Mouse (Mus musculus): ENCODE data around the gene Mixl1. TPM values are rescaled to one million over a fixed set of nuclear protein-coding genes. Genes with fewer than 3 reads are reported as not detected.

Mixl1 gene
- not detected for polyA plus RNA-seq (2012; fragmentation: generic; extraction: Trizol)

- H3K4me3 ChIP-seq, result no peak within 1 kb of the TSS
- peaks cover 34% of the 10 kb centered on the region for H3K27me3 ChIP-seq (ENCODE audit: control insufficient read depth, insufficient read depth, insufficient read length)
- TF ChIP-seq TCF12 (IDR thresholded peaks at IDR 0.05; ENCODE audit: insufficient read depth, poor library complexity, severe bottlenecking) (no peak), MYOG (IDR thresholded peaks at IDR 0.05; ENCODE audit: control insufficient read depth in 1 of 3, insufficient read depth in 1 of 3, insufficient read length in 2 of 3, low read depth in 2 of 3) (peak in 1 of 3 experiments; percentile 9)
- no peak within 1 kb of the TSS for H3ac ChIP-seq (ENCODE audit: control insufficient read depth, insufficient read length)
- H3K79me2 ChIP-seq (ENCODE audit: control insufficient read depth, insufficient read depth), result no peaks in the 10 kb centered on the region
- H3K36me3 ChIP-seq (ENCODE audit: control insufficient read depth, insufficient read depth), result no peaks in the 10 kb centered on the region
- H3K4me2 ChIP-seq (ENCODE audit: low read depth), result no peak within 1 kb of the TSS
Observed at GRCm38 (mm10) chr1:180696626-180697352, at the start of gene Mixl1. Gene Mixl1 (minus strand): TSS chr1:180697034.

GRCm38 (mm10) chr1:180729231-180729630, 32.4 kb upstream of the Mixl1 start:
- Histone ChIP-seq H3K4me2 (ENCODE audit: low read depth) (no peak overlapping the region), H3K79me2 (ENCODE audit: control insufficient read depth, insufficient read depth) (peaks cover 81% of the 10 kb centered on the region), H3K36me3 (ENCODE audit: control insufficient read depth, insufficient read depth) (peaks cover 4% of the 10 kb centered on the region), H3K4me3 (no peak overlapping the region), H3K27me3 (ENCODE audit: control insufficient read depth, insufficient read depth, insufficient read length) (no peaks in the 10 kb centered on the region), H3ac (ENCODE audit: control insufficient read depth, insufficient read length) (no peak overlapping the region)
- TF ChIP-seq SRF (IDR thresholded peaks at IDR 0.05; ENCODE audit: control insufficient read depth, insufficient read length, low read depth) (no peak), TCF12 (IDR thresholded peaks at IDR 0.05; ENCODE audit: insufficient read depth, poor library complexity, severe bottlenecking) (no peak), TCF3 (IDR thresholded peaks at IDR 0.05; ENCODE audit: insufficient read length, low read depth) (no peak), CEBPB (IDR thresholded peaks at IDR 0.05; ENCODE audit: insufficient read depth, poor library complexity, severe bottlenecking) (no peak), MAX (IDR thresholded peaks at IDR 0.05; ENCODE audit: low read depth) (no peak), USF1 (IDR thresholded peaks at IDR 0.05; ENCODE audit: low read depth) (no peak), REST (IDR thresholded peaks at IDR 0.05; ENCODE audit: insufficient read depth, insufficient read length) (no peak), MYOD1 (IDR thresholded peaks at IDR 0.05; ENCODE audit: control insufficient read depth in 1 of 3, insufficient read length in 2 of 3, low read depth in 2 of 3) (no peak), E2F4 (IDR thresholded peaks at IDR 0.05; ENCODE audit: insufficient read depth) (no peak), MYOG (IDR thresholded peaks at IDR 0.05; ENCODE audit: control insufficient read depth in 1 of 3, insufficient read depth in 1 of 3, insufficient read length in 2 of 3, low read depth in 2 of 3) (no peak), POLR2AphosphoS2 (IDR thresholded peaks at IDR 0.05; ENCODE audit: insufficient read length, low read depth) (no peak), POLR2A (IDR thresholded peaks at IDR 0.05; ENCODE audit: insufficient read length, low read depth) (no peak)

DNA sequence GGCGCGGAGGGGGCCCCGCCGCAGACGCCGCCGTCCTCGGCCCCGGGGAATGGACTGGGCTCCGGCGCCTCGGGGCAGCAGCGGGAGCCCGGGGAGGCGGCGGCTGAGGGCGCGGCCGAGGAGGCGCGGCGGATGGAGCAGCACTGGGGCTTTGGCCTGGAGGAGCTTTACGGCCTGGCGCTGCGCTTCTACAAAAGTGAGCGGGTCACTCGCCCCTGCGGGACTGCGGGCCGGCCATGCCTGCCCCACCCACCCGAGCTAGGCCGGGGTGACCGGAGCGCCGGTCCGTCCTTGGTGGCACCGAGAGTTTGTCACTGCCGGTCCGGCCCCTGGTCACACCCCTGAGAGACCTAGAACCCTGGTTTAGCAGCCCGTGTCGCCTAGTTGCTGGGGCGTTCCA, 29.3 kb upstream of the Mixl1 start:
- peak overlapping the region; percentile 98 for H3K4me2 ChIP-seq (ENCODE audit: low read depth)
- H3K27me3 ChIP-seq (ENCODE audit: control insufficient read depth, insufficient read depth, insufficient read length), result no peaks in the 10 kb centered on the region
- H3K79me2 ChIP-seq (ENCODE audit: control insufficient read depth, insufficient read depth), result peaks cover 53% of the 10 kb centered on the region
- no peak for TF ChIP-seq REST (IDR thresholded peaks at IDR 0.05; ENCODE audit: insufficient read depth, insufficient read length)
- no peak for TF ChIP-seq CEBPB (IDR thresholded peaks at IDR 0.05; ENCODE audit: insufficient read depth, poor library complexity, severe bottlenecking)
- no peak for TF ChIP-seq TCF12 (IDR thresholded peaks at IDR 0.05; ENCODE audit: insufficient read depth, poor library complexity, severe bottlenecking)
- no peak for TF ChIP-seq USF1 (IDR thresholded peaks at IDR 0.05; ENCODE audit: low read depth)
- no peak for TF ChIP-seq E2F4 (IDR thresholded peaks at IDR 0.05; ENCODE audit: insufficient read depth)
- TF ChIP-seq TCF3 (IDR thresholded peaks at IDR 0.05; ENCODE audit: insufficient read length, low read depth), result no peak
- no peak for TF ChIP-seq MAX (IDR thresholded peaks at IDR 0.05; ENCODE audit: low read depth)
- no peaks in the 10 kb centered on the region for H3K36me3 ChIP-seq (ENCODE audit: control insufficient read depth, insufficient read depth)
- H3ac ChIP-seq (ENCODE audit: control insufficient read depth, insufficient read length), result peak overlapping the region; percentile 80
- peak overlapping the region; percentile 79 for H3K4me3 ChIP-seq

GRCm38 (mm10) chr1:180725704-180726179, 28.9 kb upstream of the Mixl1 start, which contains the start of gene Acbd3:
Gene Acbd3 (plus strand): TSS chr1:180726043.
- TF ChIP-seq MAX (IDR thresholded peaks at IDR 0.05; ENCODE audit: low read depth), result no peak
- peak; percentile 96 for TF ChIP-seq POLR2A (IDR thresholded peaks at IDR 0.05; ENCODE audit: insufficient read length, low read depth)
- peak in 1 of 3 experiments; percentile 61 for TF ChIP-seq MYOG (IDR thresholded peaks at IDR 0.05; ENCODE audit: control insufficient read depth in 1 of 3, insufficient read depth in 1 of 3, insufficient read length in 2 of 3, low read depth in 2 of 3)
- no peak for TF ChIP-seq TCF3 (IDR thresholded peaks at IDR 0.05; ENCODE audit: insufficient read length, low read depth)
- TF ChIP-seq CEBPB (IDR thresholded peaks at IDR 0.05; ENCODE audit: insufficient read depth, poor library complexity, severe bottlenecking), result no peak
- TF ChIP-seq USF1 (IDR thresholded peaks at IDR 0.05; ENCODE audit: low read depth), result no peak
- peak; percentile 94 for TF ChIP-seq POLR2AphosphoS2 (IDR thresholded peaks at IDR 0.05; ENCODE audit: insufficient read length, low read depth)
- peak; percentile 21 for TF ChIP-seq REST (IDR thresholded peaks at IDR 0.05; ENCODE audit: insufficient read depth, insufficient read length)
- TF ChIP-seq SRF (IDR thresholded peaks at IDR 0.05; ENCODE audit: control insufficient read depth, insufficient read length, low read depth), result no peak
- peak in 1 of 3 experiments; percentile 45 for TF ChIP-seq MYOD1 (IDR thresholded peaks at IDR 0.05; ENCODE audit: control insufficient read depth in 1 of 3, insufficient read length in 2 of 3, low read depth in 2 of 3)
- TF ChIP-seq E2F4 (IDR thresholded peaks at IDR 0.05; ENCODE audit: insufficient read depth), result peak; percentile 24
- no peak for TF ChIP-seq TCF12 (IDR thresholded peaks at IDR 0.05; ENCODE audit: insufficient read depth, poor library complexity, severe bottlenecking)
- Histone ChIP-seq H3K79me2 (ENCODE audit: control insufficient read depth, insufficient read depth) (peaks cover 49% of the 10 kb centered on the region), H3K27me3 (ENCODE audit: control insufficient read depth, insufficient read depth, insufficient read length) (no peaks in the 10 kb centered on the region), H3K36me3 (ENCODE audit: control insufficient read depth, insufficient read depth) (no peaks in the 10 kb centered on the region), H3K4me2 (ENCODE audit: low read depth) (peak within 1 kb of the TSS; percentile 98), H3ac (ENCODE audit: control insufficient read depth, insufficient read length) (peak within 1 kb of the TSS; percentile 80), H3K4me3 (peak within 1 kb of the TSS; percentile 79)

Data from myocyte (in vitro differentiated cells).